Mouse (Mus musculus) megakaryocyte-erythroid progenitor cell, adult 5-6 weeks (primary cell): Measurements from ENCODE around the gene Gtf3c3. TPM values are rescaled to one million over a fixed set of nuclear protein-coding genes. Genes with fewer than 3 reads are reported as not detected.

Source experiments
- ATAC-seq: replicated peaks from 2 replicates; pipeline ENCODE4 v1.8.0; 2016; ENCODE audit warnings: mild to moderate bottlenecking, inconsistent platforms; ENCODE audit not compliant: severe bottlenecking, poor library complexity, low FRiP score, low TSS enrichment
- total RNA-seq, 2 experiments: library from RNA; stranded (forward) in 1 of 2; stranded (reverse) in 1 of 2; fragments of 200-1000, 215-1000 nt in 1 of 2; fragments of >200 nt in 1 of 2; fragmentation: Nextera tagmentation in 1 of 2; gene quantifications; 2 replicates each; pipeline ENCODE4 v1.2.3; 2014 to 2017

Gtf3c3 gene
- total RNA-seq (2014; fragmentation: Nextera tagmentation) (17.7 and 19.2 TPM in 2 replicates), total RNA-seq (2017) (20.1 and 43.8 TPM in 2 replicates)

GRCm38 (mm10) chr1:54438340-54439079 is at the start of gene Gtf3c3:
Gtf3c3 (minus strand) TSS chr1:54438971.
- peak; percentile 100 for ATAC-seq

GRCm38 (mm10) chr1:54484744-54485420 is 46.1 kb upstream of the Gtf3c3 start:
- ATAC-seq, result no peak

- no peak for ATAC-seq
Observed at GRCm38 (mm10) chr1:54480491-54480890, 41.7 kb upstream of the Gtf3c3 start.

- no peak for ATAC-seq
Observed at GRCm38 (mm10) chr1:54468662-54469061, 29.9 kb upstream of the Gtf3c3 start.

- ATAC-seq, result no peak
Observed at GRCm38 (mm10) chr1:54467366-54467765, 28.6 kb upstream of the Gtf3c3 start.

GRCm38 (mm10) chr1:54452116-54452515 is 13.3 kb upstream of the Gtf3c3 start:
- no peak for ATAC-seq

- ATAC-seq, result no peak
Observed at GRCm38 (mm10) chr1:54448833-54449232, 10.1 kb upstream of the Gtf3c3 start.

GRCm38 (mm10) chr1:54443641-54444040 is 4.9 kb upstream of the Gtf3c3 start:
- ATAC-seq, result no peak

- ATAC-seq, result no peak
Observed at GRCm38 (mm10) chr1:54439080-54439476, 307 bp upstream of the Gtf3c3 start.

GRCm38 (mm10) chr1:54422195-54422750 is 16.5 kb downstream of the Gtf3c3 start:
- ATAC-seq, result no peak

- no peak for ATAC-seq
Observed at GRCm38 (mm10) chr1:54421670-54422069, 17.1 kb downstream of the Gtf3c3 start.

GRCm38 (mm10) chr1:54402736-54403135 is 36.0 kb downstream of the Gtf3c3 start:
- no peak for ATAC-seq

GRCm38 (mm10) chr1:54384221-54384620 is 54.5 kb downstream of the Gtf3c3 start:
- no peak for ATAC-seq

GRCm38 (mm10) chr1:54380978-54381914 is 57.5 kb downstream of the Gtf3c3 start:
- peak; percentile 77; the same call in 1 of the 2 replicates for ATAC-seq

GRCm38 (mm10) chr1:54377506-54378051 is 61.2 kb downstream of the Gtf3c3 start:
- 0 out of 2 replicates have a peak, but pooled peaks have one; percentile 63 for ATAC-seq

- ATAC-seq, result no peak
Observed at GRCm38 (mm10) chr1:54356566-54356965, 82.2 kb downstream of the Gtf3c3 start.

GRCm38 (mm10) chr1:54355485-54355884 is 83.3 kb downstream of the Gtf3c3 start:
- no peak for ATAC-seq

GRCm38 (mm10) chr1:54354786-54355185 is 84.0 kb downstream of the Gtf3c3 start:
- no peak for ATAC-seq
